Mouse (Mus musculus): ENCODE results near the gene Asb16.

GRCm38 (mm10) chr11:102229331-102229953 is 39.1 kb upstream of the Asb16 start:
- TF ChIP-seq POLR2A (IDR thresholded peaks at IDR 0.05; ENCODE audit: borderline replicate concordance, extremely low read depth, insufficient read depth, insufficient read length, poor library complexity, severe bottlenecking) (no peak), CTCF (IDR thresholded peaks at IDR 0.05; ENCODE audit: borderline replicate concordance, extremely low read depth, insufficient read depth, insufficient read length) (no peak)
